Mouse (Mus musculus): ENCODE results near the gene Aipl1.

DNA sequence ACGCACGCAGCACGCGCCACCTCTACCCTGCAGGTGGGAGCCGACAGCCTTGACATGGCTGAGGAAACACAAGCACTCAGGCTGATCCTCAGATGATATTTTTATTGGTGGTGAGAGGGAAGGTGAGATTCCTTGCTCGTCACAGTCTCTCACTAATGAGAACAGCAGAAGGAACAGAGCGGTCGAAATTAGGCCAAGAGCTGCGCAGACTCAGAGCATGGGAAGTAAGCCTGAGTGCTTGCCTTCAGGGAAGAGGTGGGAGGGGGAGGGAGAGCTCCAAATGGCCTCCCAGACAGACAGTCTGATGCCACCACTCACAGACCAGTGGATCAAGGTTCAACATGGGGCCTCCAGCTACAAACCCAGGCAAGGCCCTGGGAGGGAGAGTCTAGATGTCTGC lies 10.8 kb downstream of the Aipl1 start:
- TF ChIP-seq CTCF (IDR thresholded peaks at IDR 0.05; ENCODE audit: low read depth, low read length): no peak
- TF ChIP-seq POLR2A (IDR thresholded peaks at IDR 0.05; ENCODE audit: insufficient read depth, low read length): no peak
- TF ChIP-seq EP300 (IDR thresholded peaks at IDR 0.05; ENCODE audit: insufficient read depth, low read depth, low read length): no peak

All from ES-Bruce4 (cell line).